Mouse (Mus musculus) cerebellum, adult 8-10 months (tissue): ENCODE measurements around the gene Inca1.

Experiments
- DNase-seq: peaks from one replicate; pipeline ENCODE4 v3.0.0; 2022

Gene Inca1

DNA sequence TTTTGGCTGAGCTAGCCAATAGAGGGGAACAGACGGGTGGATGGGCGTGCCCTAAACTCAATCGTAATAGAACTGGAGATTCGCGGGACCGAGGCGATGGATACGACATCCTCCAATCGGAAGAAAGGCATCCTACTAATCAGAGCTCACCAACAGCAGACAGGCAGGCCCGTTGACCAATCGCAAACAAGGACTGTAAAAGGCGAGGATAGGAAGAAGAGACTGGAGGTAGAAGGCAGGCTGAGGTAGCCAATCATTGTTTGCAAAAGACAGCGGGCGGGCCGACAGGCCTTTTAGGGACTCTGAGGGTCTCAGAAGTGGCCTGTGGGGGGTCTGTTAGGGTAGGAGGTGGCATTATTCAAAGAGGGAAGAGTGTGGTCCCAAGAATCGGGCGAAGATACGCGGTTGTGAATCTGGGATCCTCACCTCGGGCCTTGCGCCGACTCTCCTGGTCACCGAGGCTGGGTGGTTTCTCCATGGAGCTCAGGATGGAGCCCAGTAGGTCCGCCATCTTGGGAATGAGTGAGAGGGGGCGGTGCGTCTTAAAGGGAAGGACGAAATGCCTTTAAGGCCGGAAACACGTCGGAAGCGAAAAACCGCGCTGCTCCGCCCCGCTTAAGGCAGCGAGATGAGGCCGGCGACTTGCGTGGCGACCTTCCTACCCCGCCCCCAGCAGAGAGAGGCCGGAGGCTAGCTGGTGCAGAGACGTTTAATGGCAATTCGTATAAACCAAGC is 31.0 kb downstream of the Inca1 start, which contains the start of gene Spag7:
Gene Spag7, minus strand, starts transcription at position 646 of the 735 bp plus-strand sequence.
- peak; percentile 96 for DNase-seq

DNA sequence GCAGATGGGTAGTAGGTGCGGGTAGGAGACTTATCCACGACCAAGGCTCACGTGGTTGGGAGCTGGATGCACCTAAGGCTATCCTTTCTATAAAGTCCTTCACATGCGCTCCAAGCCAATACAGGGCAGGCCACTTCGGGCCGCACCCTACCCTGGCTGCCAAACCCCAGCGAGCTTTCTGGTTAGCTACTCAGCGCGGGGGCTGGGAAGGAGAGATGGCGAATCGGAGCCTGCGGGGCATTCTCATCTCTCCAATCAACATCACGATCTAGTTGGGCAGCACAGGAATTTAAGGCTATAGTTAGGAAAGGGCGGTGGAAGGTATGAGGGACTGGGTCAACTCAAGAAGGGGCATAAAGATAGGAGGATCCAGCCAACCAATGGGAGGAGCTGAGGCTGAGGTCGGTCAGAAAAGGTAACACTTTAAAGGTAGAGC is 31.6 kb downstream of the Inca1 start:
- DNase-seq = no peak

DNA sequence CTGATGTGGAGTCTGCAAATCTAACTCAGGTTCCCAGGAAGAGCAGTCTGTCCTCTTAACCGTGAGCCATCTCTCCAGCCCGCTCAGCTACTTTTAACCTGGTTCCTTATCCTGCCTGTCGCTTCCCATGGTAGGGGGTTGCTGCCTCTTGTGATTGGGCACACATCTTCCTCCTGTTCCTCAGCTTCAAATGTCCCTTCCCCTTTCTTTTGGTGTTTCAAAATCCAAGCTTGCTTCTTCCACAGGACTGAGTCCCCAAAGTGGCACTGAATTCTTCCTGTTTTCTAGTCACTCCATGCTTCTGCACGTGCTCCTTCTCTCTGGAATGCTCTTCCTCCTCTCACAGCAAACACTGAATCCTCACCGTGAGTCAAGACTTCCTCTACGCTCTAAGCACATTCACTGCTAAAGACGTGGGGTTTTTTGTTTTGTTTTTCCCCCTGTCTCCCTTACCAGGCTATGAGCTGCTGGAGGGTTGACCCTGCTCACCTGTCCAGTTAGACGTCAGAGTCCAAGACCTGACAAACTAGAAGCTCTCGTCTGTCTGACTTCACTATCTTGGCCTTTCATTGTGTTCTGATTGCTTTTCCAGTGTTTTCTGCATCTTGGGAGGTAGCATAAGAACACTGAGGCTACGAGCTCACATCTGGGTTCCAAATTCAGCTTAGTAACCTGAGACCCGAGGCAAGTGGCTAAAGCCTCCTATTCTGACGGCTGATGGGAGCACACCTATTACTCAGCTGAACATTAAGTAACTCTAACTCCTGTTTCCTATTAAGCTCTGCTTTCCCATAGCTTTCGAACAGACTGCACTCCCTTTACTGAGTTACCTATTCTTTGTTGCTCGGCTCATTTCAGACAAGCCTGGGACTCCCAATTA is 32.4 kb downstream of the Inca1 start:
- DNase-seq = no peak

DNA sequence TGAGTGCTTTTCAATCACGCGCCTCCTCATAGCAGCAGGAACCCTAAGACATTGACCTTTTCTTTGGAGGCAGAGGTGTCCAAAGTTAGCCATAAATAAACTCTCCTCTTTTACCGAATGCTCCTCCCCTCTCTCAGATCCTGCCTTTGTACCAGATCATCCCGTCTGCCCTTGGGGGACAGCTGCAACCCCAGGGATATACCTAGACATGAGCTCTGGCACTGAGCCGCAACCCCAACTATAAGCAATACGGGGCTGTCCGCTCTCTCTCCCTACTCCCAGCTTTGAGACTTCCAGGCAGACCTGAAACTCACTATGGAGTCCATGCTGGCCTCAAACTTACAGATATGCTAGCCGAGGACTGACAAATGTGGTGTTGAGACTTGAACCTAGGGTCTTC is 33.3 kb downstream of the Inca1 start:
- no peak for DNase-seq

DNA sequence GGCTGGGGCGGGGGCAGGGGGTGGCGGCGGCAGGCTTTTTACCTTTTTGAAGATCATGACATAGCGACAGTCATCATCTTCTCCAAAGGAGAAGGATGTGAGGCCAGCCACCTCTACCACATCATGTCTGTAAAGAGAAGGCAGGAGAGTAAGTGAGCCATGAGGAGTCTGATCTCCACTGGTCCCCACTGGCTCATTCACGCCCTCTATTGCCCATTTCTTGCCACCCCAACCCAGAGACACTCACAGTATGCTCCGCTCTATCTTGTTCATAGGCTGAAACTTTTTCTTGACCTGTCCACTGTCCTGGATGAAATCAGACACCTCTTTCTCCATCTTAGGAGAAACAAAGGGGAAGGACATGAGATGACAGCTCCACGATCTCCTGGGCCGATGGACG is 35.2 kb downstream of the Inca1 start:
- DNase-seq = no peak

DNA sequence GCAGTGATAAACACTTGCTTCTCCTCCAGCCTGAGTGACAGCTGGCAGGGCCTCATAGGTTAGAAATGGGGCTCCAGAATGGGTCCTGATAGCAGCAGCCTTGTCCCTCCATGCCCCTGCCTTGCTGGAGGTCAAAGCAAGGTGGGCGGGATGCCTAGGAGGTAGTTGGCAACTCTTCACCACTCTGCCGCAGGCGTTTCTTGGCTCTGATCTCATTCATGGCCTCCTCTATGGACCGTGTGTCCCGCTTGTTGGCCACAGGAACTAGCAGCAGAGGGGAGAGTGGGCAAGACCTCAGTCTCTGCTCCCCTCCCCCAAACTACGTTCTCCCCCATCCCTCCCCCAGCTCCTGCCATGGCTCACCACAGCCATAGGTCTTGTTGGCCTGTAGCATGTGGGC is 36.0 kb downstream of the Inca1 start:
- DNase-seq = no peak

DNA sequence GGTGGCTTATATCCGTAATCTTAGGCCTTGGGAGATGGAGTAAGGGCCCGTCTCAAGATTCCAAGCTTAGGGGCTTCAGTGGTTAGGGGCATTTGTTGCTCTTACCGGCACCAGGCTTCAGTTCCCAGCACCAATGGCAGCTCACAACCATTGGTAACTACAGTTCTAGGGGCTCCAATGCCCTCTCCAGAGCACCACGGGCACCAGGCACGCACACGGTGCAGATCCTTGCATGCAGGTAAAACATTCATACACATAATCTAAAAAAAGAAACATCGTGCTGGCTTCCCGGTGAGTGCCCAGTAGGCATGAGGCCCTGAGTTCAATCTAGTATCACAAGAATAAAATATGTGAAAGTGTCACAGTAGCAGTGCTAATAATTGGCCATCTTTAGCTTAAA is 36.9 kb downstream of the Inca1 start:
- DNase-seq = no peak

DNA sequence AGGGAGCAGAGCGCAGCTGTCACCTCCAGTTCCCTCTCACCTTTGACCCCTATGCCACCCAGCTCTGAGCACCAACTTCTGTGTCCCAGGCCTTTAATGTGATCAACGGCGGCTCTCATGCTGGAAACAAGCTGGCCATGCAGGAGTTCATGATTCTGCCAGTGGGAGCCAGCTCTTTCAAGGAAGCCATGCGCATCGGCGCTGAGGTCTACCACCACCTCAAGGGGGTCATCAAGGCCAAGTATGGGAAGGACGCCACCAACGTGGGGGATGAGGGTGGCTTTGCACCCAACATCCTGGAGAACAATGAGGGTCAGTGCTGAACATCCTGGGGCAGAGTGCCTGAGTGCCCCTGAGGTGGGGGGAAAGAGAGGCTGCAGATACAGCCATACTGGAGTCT is 39.4 kb downstream of the Inca1 start:
- DNase-seq = no peak

DNA sequence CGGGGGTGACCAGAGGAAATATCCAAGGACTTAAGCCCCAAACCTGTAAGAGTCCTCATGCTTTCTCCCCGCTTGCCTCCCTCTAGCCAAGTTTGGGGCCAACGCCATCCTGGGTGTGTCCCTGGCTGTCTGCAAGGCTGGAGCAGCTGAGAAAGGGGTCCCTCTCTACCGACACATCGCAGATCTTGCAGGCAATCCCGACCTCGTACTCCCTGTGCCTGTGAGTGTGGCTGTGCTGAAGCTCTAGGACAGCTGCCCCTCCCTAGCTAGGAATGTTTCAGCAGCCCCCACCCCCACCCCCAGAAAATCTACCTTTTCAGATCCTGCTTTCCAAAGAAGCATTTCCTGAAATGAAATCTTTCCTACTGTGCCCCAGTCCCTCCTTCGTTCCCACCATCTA is 41.0 kb downstream of the Inca1 start:
- DNase-seq = no peak

DNA sequence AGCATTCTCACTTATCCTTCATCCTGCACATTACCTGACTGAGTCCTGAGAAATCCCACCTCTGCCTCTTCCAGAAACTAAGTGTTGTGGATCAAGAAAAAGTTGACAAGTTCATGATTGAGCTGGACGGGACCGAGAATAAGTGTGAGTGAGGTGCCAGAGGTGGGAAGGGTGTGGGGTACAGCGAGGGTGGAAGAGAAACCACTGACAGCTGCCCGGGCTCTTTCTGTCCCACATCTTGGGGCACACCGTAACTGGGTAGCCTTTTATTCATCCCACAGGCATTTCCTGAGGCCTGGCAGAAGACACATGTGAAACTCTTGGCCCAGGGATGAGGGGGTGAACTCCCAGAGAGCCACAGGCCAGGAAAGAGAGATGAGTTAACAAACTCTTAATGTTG is 41.4 kb downstream of the Inca1 start:
- DNase-seq = no peak

DNA sequence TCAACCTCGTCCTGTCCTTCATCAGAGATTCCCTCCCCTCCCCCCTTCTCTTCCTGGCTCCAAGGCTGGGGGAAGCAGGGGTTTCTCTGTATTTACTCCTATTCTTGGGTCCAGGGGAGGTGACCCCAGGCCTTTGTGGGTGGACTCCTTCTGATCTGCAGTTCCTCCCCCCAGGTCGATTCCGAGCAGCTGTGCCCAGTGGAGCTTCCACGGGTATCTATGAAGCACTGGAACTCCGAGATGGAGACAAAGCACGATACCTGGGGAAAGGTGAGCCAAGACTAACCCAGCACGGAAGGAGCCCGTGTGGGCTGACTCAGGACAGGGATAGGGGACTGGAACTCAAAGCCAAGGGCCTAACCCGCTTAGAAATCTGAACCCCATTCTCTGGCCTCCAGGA is 42.0 kb downstream of the Inca1 start:
- no peak for DNase-seq

DNA sequence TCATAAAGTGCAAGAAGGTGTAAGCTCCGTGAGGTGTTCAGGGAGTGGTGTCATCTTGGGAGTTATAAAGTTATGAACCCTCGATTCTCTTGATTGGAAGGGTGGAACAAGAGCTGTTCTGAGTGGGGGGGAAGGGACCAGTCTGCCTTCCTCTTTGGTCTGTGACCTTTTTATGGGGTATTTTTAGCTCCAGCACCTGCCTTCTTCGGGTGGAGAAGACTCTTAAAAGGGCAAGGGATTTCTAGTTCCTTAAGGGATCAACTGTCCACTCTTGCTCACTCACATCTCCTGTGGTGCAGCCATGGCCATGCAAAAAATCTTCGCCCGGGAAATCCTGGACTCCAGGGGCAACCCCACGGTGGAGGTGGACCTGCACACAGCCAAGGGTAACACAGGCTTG is 42.4 kb downstream of the Inca1 start:
- DNase-seq = no peak

DNA sequence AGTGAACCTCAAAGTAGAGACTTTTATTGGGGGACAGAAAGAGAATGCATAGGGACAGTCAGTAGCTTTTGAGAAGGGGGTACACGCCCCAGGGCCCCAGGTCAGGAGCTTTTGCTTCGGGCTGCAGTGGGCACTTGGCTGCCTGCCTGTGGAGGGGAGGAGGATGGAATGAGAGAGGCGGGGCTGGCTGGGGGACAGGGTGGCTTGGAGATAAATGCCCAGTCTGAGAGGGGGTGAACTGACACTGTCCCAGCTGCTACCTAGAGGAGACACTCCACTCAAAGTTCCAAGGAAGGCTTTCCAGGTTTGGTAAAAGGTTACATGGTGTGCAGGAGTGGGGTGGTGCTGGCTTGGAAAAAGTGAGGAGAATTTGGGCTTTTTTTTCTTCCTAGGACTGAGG is 43.0 kb downstream of the Inca1 start, which contains the start of gene Eno3:
Gene Eno3, plus strand, starts transcription at position 239 of the 400 bp plus-strand sequence.
- no peak for DNase-seq

DNA sequence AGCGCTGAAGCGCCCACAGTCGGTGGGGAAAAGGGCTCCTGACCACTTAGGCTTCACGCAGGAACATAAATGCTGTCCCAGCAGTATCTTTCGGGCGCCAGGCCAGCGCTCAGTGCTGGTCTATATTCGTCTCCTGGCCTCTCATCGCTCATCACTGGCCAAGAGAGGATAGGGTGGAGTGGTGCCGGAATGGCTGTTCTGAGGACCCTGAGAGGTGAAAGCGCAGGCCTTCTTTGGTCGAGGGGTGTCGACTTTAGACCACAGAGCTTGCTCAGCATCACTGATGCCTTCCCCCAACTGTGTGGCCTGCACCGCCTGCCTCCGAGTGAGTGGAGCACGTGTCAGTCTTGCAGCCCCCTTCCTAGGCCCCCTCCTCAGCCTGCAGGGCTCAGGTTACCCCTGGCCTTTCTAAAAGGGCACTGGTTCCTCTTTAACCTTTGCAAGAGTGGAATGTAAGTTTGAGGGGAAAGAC is 43.5 kb downstream of the Inca1 start:
- DNase-seq = no peak

DNA sequence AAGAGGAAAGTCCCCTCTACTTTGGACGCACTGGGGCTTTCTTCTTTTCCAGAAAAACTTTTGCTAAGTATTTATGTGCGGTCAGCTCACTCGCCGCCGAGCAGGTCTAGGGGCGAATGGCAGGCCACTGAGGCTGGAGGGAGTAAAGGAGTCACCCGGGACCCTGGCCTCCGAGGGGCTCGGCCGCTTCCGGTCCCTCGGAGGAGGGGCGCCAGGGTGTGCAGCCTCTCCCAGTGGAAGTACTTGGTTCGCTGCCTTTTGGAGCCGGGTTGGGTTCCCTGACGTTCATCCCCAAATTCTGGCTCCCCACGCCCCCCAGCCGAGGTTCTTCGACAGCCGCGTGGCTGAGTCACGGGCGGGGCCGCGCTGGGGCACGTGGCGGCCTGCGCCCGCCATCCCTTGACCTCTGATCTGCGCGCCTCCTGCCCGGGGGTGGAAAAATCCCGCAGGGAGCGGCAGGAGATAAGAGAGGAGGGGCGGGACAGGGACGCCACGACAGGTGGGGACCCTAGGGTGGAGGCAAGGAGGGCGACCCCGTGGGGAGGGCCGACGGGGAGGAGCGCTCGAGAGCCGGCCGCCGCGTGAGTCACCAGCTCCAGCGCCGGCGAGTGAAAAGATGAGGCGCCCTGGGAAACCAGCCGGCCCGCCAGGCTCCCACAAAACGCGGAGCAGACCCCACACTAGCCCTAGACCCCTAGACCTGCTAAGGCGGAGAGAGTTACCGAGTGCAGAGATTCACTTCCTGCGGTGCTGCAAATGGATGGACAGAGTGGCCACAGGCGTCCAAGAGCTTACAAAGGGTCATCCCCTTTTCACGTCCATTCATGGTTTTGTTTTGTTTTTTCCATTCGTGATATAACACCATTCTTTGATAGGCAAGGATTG is 44.1 kb downstream of the Inca1 start:
- DNase-seq = no peak

DNA sequence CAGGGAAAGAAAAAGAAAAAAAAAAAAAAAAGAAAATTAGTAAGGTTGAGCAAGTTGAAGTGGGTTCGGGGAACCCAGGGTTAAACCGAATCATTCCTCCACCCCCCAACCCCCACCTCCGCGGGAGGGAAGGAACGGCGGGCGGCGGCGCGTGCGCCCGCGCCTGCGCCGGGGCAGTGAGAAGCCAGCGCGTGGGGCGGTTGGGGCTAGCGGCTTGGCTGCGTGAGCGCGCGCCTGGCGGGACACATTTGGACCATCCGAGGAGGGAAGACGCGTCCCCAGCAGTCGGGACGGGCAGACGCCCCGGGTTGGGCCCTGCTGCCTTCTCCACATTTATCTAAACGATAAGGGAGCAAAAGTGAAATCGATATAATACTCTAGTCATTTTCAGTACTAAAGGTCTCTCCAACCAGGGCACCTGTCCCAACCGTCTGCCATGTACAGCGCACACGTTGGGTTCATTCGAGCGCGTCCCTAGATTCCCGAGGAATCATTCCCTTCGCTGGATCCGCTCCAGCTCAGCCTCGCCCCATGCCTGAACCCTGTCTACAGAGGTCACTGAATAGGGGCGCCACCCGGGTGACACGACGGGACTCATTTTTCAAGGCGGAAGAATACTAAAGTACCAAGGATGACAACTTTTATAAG is 44.9 kb downstream of the Inca1 start:
- peak; percentile 82 for DNase-seq

DNA sequence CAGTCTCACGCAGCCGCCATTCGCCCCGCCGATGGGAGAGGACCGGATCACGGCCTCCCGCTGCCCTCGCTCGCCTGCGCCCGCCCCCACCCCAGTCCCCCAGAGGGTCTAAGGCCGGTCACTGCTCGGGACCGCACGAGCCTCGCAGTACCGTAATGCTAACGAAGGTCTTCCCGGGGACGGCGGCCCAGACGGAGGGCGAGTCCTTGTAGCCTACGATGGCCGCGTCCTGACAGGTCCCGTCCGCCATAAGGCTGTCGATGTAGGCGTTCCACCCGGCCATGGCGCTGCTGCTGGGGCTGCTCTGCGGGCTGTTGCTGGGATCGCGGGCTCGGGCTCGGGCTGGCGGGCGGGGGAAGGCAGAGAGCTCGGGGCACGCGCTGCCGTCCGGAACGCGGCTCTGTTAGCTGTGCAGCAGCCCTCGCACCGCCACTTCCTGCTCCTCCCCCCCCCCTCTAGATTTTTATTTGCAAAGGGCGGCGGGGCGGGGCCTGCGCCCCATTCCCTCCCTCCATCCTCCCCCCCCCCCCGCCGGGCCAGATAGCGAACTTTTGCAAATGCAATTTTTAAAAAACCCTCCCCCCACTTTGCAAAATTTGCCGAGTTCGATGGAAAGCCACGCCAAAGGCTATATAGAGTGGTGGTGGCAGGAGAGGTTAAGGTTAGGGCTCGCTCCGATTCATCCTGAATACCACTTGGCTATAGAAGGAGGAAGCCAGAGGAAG is 45.6 kb downstream of the Inca1 start, which contains the start of gene Pfn1:
Gene Pfn1, minus strand, starts transcription at position 447 of the 725 bp plus-strand sequence.
- peak; percentile 69 for DNase-seq

DNA sequence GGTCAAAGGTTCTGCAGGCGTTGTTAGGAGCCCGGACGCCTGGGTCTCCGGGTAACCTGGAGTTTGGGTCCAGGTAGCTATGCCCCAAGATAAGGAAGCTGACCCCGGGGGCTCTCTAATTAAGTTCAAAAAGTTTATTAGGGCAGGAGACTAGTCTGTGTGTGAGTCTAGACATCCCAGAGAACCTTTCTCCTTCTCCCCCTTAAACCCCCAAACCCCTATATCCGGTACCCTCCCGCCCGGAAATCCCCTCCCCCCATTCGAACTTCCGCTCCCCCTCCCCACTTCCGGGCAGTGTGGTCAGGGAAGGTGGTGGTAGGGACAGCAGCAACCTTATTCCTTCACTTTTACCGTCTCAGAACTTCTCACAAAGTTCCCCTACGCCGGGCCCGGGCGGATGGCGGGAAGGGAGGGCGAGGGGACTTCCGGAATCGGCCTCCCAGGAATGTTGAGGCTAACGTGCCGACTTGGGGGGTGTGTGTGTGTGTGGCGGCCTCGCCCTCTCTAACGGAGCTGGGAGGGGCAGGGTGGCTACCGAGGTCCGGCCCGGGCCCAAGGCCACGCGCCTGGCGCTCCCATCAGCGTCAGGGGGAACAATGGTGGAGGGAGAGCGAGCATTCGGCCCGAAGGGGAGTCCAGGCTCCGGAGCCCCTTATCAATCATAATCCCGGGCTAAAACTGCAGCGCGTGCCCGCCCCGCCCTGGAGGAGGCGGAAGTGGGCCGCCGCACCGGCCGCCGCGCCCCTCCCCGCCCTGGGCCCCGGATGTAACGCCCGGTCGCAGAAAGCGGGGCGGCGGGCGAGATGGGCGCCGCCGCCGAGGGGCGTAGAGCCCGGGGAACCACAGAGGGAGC is 46.4 kb downstream of the Inca1 start:
- DNase-seq = peak; percentile 66

DNA sequence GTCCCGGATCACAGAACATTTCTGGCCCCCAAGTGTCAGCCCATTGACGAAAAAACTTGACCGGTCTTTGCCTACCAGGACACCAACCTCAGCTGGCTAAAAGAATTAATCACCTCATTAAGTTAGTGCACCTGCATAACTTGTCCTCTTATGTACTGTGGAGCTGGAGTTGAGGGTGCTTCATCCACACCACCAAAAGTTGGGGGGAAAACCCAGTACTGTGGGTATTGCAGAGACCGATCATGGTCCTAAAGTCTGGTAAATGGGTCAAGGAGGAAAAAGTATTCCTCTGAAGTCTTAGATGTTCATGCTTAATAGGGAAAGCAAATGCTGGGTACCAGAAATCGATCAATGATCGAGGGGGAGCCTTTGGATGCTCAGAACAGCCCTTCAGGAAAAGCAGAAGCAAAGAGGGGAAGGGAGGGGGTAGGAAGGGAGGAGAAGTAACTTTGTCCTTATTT is 47.0 kb downstream of the Inca1 start:
- peak; percentile 22 for DNase-seq
